Mouse (Mus musculus): Measurements from ENCODE around the gene Celf2. TPM values are rescaled to one million over a fixed set of nuclear protein-coding genes. Genes with fewer than 3 reads are reported as not detected.
A peak's percentile ranks its signal among the peaks of the same experiment; 100 is the strongest.

Celf2 gene
- total RNA-seq, 2 experiments from 2014 or later = 16.2 to 22.7 TPM

DNA sequence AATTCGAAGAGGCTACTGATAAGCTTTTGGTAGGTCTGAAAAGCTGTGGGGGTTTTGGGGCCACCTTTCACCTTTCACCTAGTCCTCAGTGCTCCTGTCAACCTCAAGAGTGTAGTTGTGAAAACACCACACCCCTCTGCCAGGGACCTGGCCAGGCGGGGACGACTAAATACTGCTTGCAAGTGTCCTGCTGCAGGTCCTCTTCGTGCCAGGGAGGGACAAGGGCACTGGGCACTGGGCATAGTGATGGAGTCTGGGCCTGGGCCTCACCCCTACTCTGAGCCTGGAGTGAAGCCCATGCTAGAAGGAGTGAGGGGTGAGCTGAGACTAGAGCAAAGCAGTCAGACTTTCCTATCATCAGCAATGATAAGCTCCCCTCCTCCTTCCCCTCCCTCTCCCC lies 987.0 kb downstream of the Celf2 start:
- ATAC-seq (replicated peaks; ENCODE audit: low FRiP score, low TSS enrichment, poor library complexity, severe bottlenecking) = no peak

DNA sequence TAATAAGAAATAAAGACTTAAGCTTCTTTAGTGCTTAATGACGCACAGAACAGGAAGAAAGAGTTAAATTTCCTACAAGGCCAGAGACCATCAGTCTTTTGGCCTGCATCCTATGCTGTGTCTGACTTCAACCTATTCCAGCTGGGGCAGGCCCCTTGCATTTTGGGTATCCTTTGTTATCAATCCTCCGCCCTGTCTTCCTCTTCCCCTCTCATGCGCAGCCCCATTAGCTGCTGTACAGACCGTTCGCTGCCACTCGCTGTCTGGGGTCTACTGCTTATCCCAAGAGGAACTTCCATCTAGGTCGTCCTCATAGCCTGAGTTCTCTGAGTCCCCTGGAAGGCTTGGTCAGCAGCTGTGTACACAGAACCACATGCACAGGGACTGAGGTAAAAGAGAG lies 996.2 kb downstream of the Celf2 start:
- ATAC-seq (replicated peaks; ENCODE audit: low FRiP score, low TSS enrichment, poor library complexity, severe bottlenecking) = no peak

DNA sequence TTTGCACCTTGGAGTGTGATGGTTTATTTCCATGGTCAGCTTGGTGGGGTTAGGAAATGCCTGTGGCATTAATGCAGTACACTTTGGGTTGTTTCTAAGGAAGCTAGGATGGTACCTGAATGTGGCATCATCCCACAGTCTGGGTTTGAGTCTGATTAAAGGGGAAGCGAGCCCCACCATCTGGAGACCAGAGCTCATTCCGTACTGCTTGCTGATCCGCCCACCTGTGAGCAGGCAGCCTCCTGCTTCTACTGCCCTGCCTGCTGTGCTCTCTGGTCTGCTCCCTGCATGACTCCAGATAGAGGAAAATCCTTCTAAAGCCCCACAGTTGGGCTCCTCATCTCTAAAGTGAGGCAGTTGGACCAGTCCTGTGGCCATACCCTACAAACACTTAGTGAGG lies 1002.3 kb downstream of the Celf2 start:
- no peak for ATAC-seq (replicated peaks; ENCODE audit: low FRiP score, low TSS enrichment, poor library complexity, severe bottlenecking)

DNA sequence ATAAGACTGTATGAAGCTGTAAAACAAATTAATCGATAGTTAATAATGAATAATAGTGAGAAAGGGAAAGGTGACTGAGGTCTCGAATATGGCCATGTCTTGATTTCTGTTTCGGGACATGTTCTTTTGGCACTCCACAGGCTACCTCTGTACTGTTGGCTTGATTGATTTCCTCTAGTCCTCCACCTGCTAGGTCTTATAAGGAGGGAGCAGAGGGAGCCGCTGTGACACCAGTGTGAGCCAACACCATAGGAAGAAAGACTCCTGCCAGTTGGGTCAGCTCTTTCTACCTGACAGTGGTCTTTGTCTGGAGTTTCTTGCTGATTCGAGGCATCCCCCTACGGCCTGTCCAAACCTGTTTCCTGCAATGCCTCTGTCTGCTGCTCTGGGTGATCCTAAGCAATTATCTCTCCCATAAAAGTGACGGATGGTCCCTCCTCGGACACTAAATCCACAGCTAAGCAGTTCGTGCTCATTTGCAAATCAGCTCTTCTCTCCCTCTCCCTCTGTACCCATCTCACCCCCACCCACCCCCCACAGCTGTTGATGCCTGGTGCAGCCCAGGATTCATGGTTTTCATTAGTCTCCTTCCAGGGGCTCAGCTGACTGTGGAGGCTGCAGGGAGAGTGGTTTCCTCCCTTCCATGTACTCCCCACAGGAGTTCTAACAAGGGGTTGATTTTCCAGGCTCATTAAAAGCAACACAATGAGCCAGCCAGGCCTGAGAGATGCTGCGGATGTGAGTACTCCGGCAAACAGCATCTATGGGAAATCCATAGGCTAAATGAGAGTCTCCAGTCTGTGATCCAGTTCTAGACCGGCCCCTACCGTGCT lies 1003.2 kb downstream of the Celf2 start:
- ATAC-seq (replicated peaks; ENCODE audit: low FRiP score, low TSS enrichment, poor library complexity, severe bottlenecking) = no peak

GRCm38 (mm10) chr2:6505531-6505930 lies 1003.8 kb downstream of the Celf2 start:
- no peak for ATAC-seq (replicated peaks; ENCODE audit: low FRiP score, low TSS enrichment, poor library complexity, severe bottlenecking)

DNA sequence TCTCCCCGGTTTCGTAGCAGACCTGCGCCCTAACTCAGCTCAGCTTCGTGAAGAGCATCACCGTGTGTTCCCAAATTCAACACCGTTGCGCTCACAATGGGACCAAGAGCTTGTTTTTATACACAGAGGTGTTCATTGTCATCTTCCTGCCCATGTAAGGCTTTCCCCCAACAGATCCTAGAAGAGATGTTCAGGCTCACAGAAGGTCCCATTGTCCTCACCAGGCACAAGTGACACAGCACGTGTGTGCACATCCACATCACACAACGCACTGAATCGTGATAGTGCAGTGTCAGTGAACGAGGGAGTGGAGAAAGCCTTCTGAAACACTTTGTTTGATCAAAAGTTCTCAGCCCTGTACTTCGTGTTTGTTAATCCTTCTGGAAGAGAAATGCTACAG lies 1011.3 kb downstream of the Celf2 start:
- no peak for ATAC-seq (replicated peaks; ENCODE audit: low FRiP score, low TSS enrichment, poor library complexity, severe bottlenecking)

DNA sequence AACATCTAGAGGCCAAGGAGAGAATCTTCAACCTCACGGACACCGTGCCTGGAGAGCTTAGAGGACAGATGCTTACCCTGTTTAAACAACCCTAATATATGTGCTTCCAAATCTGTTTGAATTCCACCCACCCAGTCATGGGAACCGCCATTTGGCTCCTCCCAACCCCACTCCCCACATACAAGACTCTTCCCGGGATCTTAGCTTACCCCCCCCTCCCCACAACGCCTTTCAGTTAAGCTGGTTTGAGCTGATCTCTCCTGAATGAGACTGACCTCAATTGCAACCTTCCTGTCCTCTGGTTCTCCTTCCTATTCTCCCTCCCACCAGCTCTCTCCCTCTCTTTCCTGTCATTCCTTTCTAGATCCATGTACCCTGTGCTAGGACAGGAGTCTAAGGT lies 1011.7 kb downstream of the Celf2 start:
- no peak for ATAC-seq (replicated peaks; ENCODE audit: low FRiP score, low TSS enrichment, poor library complexity, severe bottlenecking)

- no peak for ATAC-seq (replicated peaks; ENCODE audit: low FRiP score, low TSS enrichment, poor library complexity, severe bottlenecking)
These were observed 1015.5 kb downstream of the Celf2 start for GRCm38 (mm10) chr2:6493886-6494285.

GRCm38 (mm10) chr2:6490870-6491269 lies 1018.5 kb downstream of the Celf2 start:
- 0 out of 2 replicates have a peak, but pooled peaks have one; percentile 50 for ATAC-seq (replicated peaks; ENCODE audit: low FRiP score, low TSS enrichment, poor library complexity, severe bottlenecking)

- no peak for ATAC-seq (replicated peaks; ENCODE audit: low FRiP score, low TSS enrichment, poor library complexity, severe bottlenecking)
These were observed 1019.3 kb downstream of the Celf2 start for GRCm38 (mm10) chr2:6490076-6490475.

Measured in megakaryocyte-erythroid progenitor cell, adult 5-6 weeks (primary cell).